Mouse (Mus musculus): Measurements from ENCODE around the gene Tdrd3. TPM values are rescaled to one million over a fixed set of nuclear protein-coding genes. Genes with fewer than 3 reads are reported as not detected.
A peak's percentile ranks its signal among the peaks of the same experiment; 100 is the strongest.

Tdrd3 gene
- polyA plus RNA-seq, 1 experiment = 25.5 TPM

- DNase-seq (ENCODE audit: extremely low spot score in 1 of 2, low spot score in 1 of 2) = peak; percentile 39 to 94
Measured at GRCm38 (mm10) chr14:87451645-87452443, 35.4 kb downstream of the Tdrd3 start.

- DNase-seq (ENCODE audit: extremely low spot score in 1 of 2, low spot score in 1 of 2) = no peak
Measured at GRCm38 (mm10) chr14:87455630-87456175, 39.3 kb downstream of the Tdrd3 start.

- no peak for DNase-seq (ENCODE audit: extremely low spot score in 1 of 2, low spot score in 1 of 2)
Measured at GRCm38 (mm10) chr14:87459777-87460176, 43.3 kb downstream of the Tdrd3 start.

GRCm38 (mm10) chr14:87461543-87461942 is 45.1 kb downstream of the Tdrd3 start:
- no peak for DNase-seq (ENCODE audit: extremely low spot score in 1 of 2, low spot score in 1 of 2)

- DNase-seq (ENCODE audit: extremely low spot score in 1 of 2, low spot score in 1 of 2) = peak; percentile 57 to 95
Measured at GRCm38 (mm10) chr14:87463963-87464654, 47.7 kb downstream of the Tdrd3 start.

- DNase-seq (ENCODE audit: extremely low spot score in 1 of 2, low spot score in 1 of 2) = no peak
Measured at GRCm38 (mm10) chr14:87464655-87465054, 48.2 kb downstream of the Tdrd3 start.

- DNase-seq (ENCODE audit: extremely low spot score in 1 of 2, low spot score in 1 of 2) = no peak
Measured at GRCm38 (mm10) chr14:87467586-87467985, 51.1 kb downstream of the Tdrd3 start.

GRCm38 (mm10) chr14:87471521-87471920 is 55.1 kb downstream of the Tdrd3 start:
- DNase-seq (ENCODE audit: extremely low spot score in 1 of 2, low spot score in 1 of 2) = no peak

- no peak for DNase-seq (ENCODE audit: extremely low spot score in 1 of 2, low spot score in 1 of 2)
Measured at GRCm38 (mm10) chr14:87472782-87473181, 56.3 kb downstream of the Tdrd3 start.

- DNase-seq (ENCODE audit: extremely low spot score in 1 of 2, low spot score in 1 of 2) = no peak
Measured at GRCm38 (mm10) chr14:87475721-87476359, 59.4 kb downstream of the Tdrd3 start.

- DNase-seq (ENCODE audit: extremely low spot score in 1 of 2, low spot score in 1 of 2) = no peak
Measured at GRCm38 (mm10) chr14:87478339-87478951, 62.0 kb downstream of the Tdrd3 start.

- no peak for DNase-seq (ENCODE audit: extremely low spot score in 1 of 2, low spot score in 1 of 2)
Measured at GRCm38 (mm10) chr14:87485888-87486287, 69.4 kb downstream of the Tdrd3 start.

GRCm38 (mm10) chr14:87497955-87498594 is 81.6 kb downstream of the Tdrd3 start:
- no peak for DNase-seq (ENCODE audit: extremely low spot score in 1 of 2, low spot score in 1 of 2)

- no peak for DNase-seq (ENCODE audit: extremely low spot score in 1 of 2, low spot score in 1 of 2)
Measured at GRCm38 (mm10) chr14:87505924-87506323, 89.5 kb downstream of the Tdrd3 start.

- no peak for DNase-seq (ENCODE audit: extremely low spot score in 1 of 2, low spot score in 1 of 2)
Measured at GRCm38 (mm10) chr14:87515281-87515680, 98.8 kb downstream of the Tdrd3 start.

GRCm38 (mm10) chr14:87517381-87517780 is 100.9 kb downstream of the Tdrd3 start:
- no peak for DNase-seq (ENCODE audit: extremely low spot score in 1 of 2, low spot score in 1 of 2)

GRCm38 (mm10) chr14:87531847-87532246 is 115.4 kb downstream of the Tdrd3 start:
- DNase-seq (ENCODE audit: extremely low spot score in 1 of 2, low spot score in 1 of 2) = no peak

GRCm38 (mm10) chr14:87537127-87537819 is 120.8 kb downstream of the Tdrd3 start:
- no peak for DNase-seq (ENCODE audit: extremely low spot score in 1 of 2, low spot score in 1 of 2)

- no peak for DNase-seq (ENCODE audit: extremely low spot score in 1 of 2, low spot score in 1 of 2)
Measured at GRCm38 (mm10) chr14:87549986-87550385, 133.5 kb downstream of the Tdrd3 start.

GRCm38 (mm10) chr14:87552211-87552610 is 135.8 kb downstream of the Tdrd3 start:
- DNase-seq (ENCODE audit: extremely low spot score in 1 of 2, low spot score in 1 of 2) = no peak

Measured in frontal cortex, adult 2 months (tissue).